Mouse (Mus musculus) erythroblast, embryonic 14.5 days (primary cell): Measurements from ENCODE around the gene Btbd9.

Experiments used
- GATA1 ChIP-seq: IDR thresholded peaks from 2 replicates; pipeline ENCODE4 v1.6.1; 2012; ENCODE audit warnings: low read length, inconsistent platforms, mixed read lengths
- TAL1 ChIP-seq: IDR thresholded peaks from 3 replicates; pipeline ENCODE4 v1.6.1; 2012; ENCODE audit warnings: low read length, inconsistent platforms, mixed read lengths

DNA sequence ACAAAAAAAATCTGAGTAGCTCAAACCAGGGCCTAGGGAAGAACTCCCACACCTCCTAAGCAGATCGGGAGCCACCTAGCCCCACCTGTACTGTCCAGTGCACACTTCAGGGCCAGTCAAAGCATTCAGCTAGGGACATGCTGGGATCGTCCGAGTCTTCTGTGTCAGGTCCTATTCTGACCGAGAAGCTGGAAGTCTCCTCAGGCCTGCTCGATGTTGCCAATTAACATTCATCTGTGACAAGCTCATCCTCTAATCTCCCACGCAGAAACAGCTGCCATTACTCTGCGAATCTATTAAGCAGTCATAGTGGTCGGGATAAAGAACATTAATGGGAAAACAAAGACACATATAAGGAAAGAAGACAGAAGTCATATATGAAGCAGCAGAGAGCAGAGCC lies 106.0 kb downstream of the Btbd9 start:
- TF ChIP-seq TAL1 (no peak), GATA1 (no peak)
